Mouse (Mus musculus): ENCODE measurements around the gene Defb35. TPM values are rescaled to one million over a fixed set of nuclear protein-coding genes. Genes with fewer than 3 reads are reported as not detected.
"Not testable (repeated sequence)": the region's sequence is repeated elsewhere in the genome, so short reads cannot be mapped to it uniquely, and the experiment has no call there.

Defb35 gene
- polyA plus RNA-seq (2015; fragmentation: Nextera tagmentation; extraction: Ambion mirVana), result not detected in 2 replicates

DNA sequence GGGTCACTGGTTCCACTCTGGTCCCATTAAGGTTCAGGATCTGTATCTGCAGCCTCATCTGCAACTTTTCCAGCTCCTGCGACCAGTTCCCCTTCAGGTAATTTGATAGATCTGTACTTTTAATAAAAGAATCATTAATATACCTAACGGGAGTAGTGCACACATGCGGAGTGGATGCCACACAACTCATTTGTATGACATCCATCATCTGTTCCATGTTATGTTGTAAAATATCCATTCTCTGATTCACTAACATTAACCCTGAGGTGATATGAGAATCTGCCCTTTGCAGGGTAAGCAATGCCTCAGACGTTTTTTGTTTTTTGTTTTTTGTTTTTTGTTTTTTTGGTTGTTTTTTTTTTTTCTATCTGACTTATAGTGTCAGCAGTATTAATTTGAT, at the start of gene Defb35:
Gene Defb35, plus strand, starts transcription at position 301 of the 400 bp plus-strand sequence.
- H3K9ac ChIP-seq (replicated peaks); H3K4me2 ChIP-seq (replicated peaks); H3K9me3 ChIP-seq; H3K27me3 ChIP-seq; H3K4me1 ChIP-seq; H3K27ac ChIP-seq (replicated peaks); H3K36me3 ChIP-seq; H3K4me3 ChIP-seq; ATAC-seq (replicated peaks): not testable (repeated sequence)
- WGBS, result 86% methylated on average over 4 of the region's 4 CpGs

DNA sequence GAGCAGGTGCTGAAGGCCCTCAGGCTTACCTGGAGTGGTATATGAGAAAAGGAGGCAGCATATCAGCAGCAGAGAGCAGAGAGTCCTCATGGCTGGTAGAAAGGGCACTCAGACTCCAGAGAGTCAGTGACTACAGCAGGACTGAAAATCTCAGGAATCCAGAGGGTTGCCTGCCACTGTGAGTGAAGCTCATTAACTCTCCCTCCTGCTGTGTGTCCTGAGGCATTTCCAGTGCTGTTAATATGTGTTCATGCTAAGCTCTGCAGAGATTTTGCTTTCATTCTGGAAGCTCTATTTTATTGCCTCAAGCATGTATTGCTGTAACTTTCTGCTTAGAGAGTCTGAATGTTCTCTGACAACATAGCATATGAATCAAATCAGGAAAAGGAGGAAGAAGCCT, 31.9 kb upstream of the Defb35 start, which contains the start of gene Defb11:
Gene Defb11, minus strand, starts transcription at position 123 of the 400 bp plus-strand sequence.
- H3K4me1 ChIP-seq; H3K4me2 ChIP-seq (replicated peaks); H3K27ac ChIP-seq (replicated peaks); ATAC-seq (replicated peaks); H3K4me3 ChIP-seq; H3K9me3 ChIP-seq; H3K27me3 ChIP-seq; H3K9ac ChIP-seq (replicated peaks); H3K36me3 ChIP-seq: not testable (repeated sequence)

DNA sequence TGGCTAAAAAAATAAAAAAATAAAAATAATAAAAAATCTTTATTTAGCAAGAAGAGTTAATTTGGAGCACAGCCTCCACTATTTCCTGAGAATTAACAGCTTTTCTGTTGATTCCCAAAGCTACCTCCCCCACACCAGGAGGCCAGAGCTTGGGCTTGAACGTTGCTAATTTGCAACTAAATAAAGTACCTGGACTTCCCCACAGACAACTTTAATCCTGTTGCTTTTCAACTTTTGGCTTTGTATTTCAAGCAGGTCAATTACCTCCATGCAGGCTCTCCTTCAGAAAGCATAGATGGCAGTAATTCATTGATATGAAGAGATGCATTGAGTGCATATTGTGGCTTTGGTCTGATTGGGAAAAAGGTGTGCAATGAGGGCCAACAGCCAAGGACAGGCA, 26.2 kb upstream of the Defb35 start:
- H3K36me3 ChIP-seq, result no peaks in the 10 kb centered on the region
- no peaks in the 10 kb centered on the region for H3K4me1 ChIP-seq
- H3K27me3 ChIP-seq, result no peaks in the 10 kb centered on the region
- no peak overlapping the region for H3K27ac ChIP-seq (replicated peaks)
- no peak overlapping the region for H3K4me2 ChIP-seq (replicated peaks)
- no peak for ATAC-seq (replicated peaks)
- H3K9me3 ChIP-seq, result no peaks in the 10 kb centered on the region
- no peak overlapping the region for H3K9ac ChIP-seq (replicated peaks)
- H3K4me3 ChIP-seq, result no peak overlapping the region
- 0% methylated on average over 1 of the region's 1 CpGs for WGBS

DNA sequence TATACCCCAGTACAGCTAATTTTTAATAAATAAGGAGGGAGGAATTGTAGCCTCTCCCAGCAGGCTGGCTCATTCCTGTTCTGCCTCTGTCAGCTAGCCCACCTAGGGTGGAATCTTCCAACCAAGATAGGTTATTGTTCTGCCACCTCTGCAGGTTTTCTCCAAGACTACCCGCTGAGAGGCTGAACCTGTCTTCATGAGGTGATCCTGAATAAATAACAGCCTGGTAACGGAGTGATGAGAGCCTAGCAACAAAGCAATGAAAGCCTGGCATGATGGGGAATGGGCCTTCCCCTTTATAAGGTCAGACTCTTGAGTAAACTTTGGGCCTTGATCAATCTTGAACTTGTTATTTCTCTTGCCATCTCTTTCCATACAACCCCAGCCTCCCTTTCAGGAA, 25.6 kb upstream of the Defb35 start:
- Histone ChIP-seq H3K9me3 (no peaks in the 10 kb centered on the region), H3K9ac (replicated peaks) (no peak overlapping the region), H3K4me3 (no peak overlapping the region), H3K27ac (replicated peaks) (no peak overlapping the region), H3K27me3 (no peaks in the 10 kb centered on the region), H3K4me2 (replicated peaks) (no peak overlapping the region), H3K36me3 (no peaks in the 10 kb centered on the region), H3K4me1 (no peaks in the 10 kb centered on the region)
- ATAC-seq (replicated peaks), result no peak
- WGBS, result 23% methylated on average over 2 of the region's 2 CpGs

DNA sequence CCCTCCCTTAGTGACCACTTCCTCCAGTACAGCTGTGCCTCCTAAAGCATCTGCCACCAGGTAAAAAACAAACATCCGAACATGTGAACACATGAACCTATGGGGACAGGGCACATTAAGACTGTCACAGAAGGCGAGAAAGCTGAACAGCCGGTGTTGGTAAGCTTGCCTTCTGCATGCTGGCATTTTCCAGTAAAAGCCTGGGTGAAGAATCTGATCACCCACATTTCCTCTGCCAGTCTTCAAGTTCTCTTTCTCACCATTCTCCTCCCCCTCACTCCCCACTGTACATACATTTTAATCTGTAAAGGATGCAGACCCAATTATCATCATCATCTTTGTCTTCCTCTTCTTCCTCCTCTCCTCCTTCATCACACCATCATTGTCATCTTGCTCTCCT, 22.5 kb upstream of the Defb35 start:
- H3K4me2 ChIP-seq (replicated peaks), result no peak overlapping the region
- H3K4me3 ChIP-seq, result no peak overlapping the region
- no peaks in the 10 kb centered on the region for H3K36me3 ChIP-seq
- H3K9ac ChIP-seq (replicated peaks), result no peak overlapping the region
- H3K4me1 ChIP-seq, result no peaks in the 10 kb centered on the region
- no peak overlapping the region for H3K27ac ChIP-seq (replicated peaks)
- H3K27me3 ChIP-seq, result no peaks in the 10 kb centered on the region
- no peak for ATAC-seq (replicated peaks)
- WGBS, result 92% methylated on average over 3 of the region's 3 CpGs
- H3K9me3 ChIP-seq, result no peaks in the 10 kb centered on the region

DNA sequence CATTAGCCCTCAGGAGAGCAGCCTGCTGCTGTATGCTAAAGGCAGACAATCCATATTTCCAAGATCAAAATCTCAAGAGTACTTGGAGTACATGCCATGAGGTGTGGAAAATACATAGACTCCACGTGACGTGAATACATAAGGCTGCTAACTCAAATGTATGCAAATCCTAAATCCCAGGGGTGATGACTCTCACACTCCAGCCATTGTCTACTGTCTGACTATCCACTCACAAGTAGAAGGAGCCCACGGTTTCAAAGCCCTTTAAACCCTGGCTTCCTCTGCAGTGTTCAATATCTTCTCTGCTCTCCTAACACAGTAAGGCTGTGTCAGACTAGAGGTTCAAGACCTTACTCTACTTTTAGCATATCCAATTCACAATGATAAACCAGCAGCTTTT, 7.4 kb upstream of the Defb35 start:
- H3K36me3 ChIP-seq; H3K9me3 ChIP-seq; H3K4me2 ChIP-seq (replicated peaks); H3K27ac ChIP-seq (replicated peaks); H3K9ac ChIP-seq (replicated peaks); H3K4me3 ChIP-seq; ATAC-seq (replicated peaks); H3K27me3 ChIP-seq; H3K4me1 ChIP-seq: not testable (repeated sequence)
- 74% methylated on average over 3 of the region's 3 CpGs for WGBS

DNA sequence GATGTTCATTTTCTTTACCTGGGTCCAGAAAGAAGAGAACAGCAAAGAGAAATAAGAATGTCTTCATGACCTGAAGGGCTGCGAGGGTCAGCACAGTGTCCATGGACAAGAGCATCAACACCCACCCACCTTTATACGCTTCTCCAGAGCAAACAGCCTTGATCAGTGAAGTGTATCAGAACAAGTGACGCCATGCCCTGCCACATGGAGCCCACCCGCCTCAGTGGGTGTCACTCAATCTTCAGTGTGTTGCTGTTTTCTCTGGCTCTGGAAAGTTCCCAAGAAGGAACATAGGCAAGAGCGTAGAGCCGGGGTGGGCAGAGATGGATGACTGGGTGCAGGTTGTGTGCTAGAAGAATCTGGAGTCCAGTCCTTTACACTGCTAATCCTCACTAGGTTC, 5.5 kb upstream of the Defb35 start, which contains the start of gene Defb15:
Gene Defb15, minus strand, starts transcription at position 101 of the 400 bp plus-strand sequence.
- no peaks in the 10 kb centered on the region for H3K4me1 ChIP-seq
- no peak for ATAC-seq (replicated peaks)
- H3K9ac ChIP-seq (replicated peaks), result no peak within 1 kb of the TSS
- no peaks in the 10 kb centered on the region for H3K36me3 ChIP-seq
- no peak within 1 kb of the TSS for H3K4me3 ChIP-seq
- WGBS, result 87% methylated on average over 6 of the region's 6 CpGs
- H3K27me3 ChIP-seq, result no peaks in the 10 kb centered on the region
- no peak within 1 kb of the TSS for H3K27ac ChIP-seq (replicated peaks)
- H3K4me2 ChIP-seq (replicated peaks), result no peak within 1 kb of the TSS
- no peaks in the 10 kb centered on the region for H3K9me3 ChIP-seq

DNA sequence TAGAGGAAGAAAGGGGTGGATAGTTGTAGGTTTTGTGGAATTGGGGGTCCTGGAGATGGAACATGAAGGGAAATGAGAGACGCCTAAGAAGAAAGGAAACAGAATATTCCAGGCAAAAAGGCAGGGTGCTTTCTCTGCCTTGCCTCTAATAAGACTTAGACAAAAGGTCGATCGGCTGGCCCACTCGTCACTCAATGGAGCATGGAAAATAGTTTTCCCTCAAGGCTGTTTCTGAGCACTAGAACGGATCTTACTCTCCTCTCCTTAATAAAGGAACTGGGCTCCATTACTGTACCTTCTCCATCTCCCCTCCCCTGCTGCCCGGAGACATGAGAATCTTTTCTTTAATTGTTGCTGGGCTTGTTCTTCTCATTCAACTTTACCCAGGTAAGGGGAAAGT, 8.3 kb downstream of the Defb35 start, which contains the start of gene Defb13:
Gene Defb13, plus strand, starts transcription at position 301 of the 400 bp plus-strand sequence.
- no peak within 1 kb of the TSS for H3K27ac ChIP-seq (replicated peaks)
- H3K9ac ChIP-seq (replicated peaks), result no peak within 1 kb of the TSS
- no peak within 1 kb of the TSS for H3K4me2 ChIP-seq (replicated peaks)
- no peaks in the 10 kb centered on the region for H3K27me3 ChIP-seq
- ATAC-seq (replicated peaks), result no peak
- H3K4me1 ChIP-seq, result no peaks in the 10 kb centered on the region
- no peaks in the 10 kb centered on the region for H3K9me3 ChIP-seq
- 70% methylated on average over 6 of the region's 6 CpGs for WGBS
- H3K4me3 ChIP-seq, result no peak within 1 kb of the TSS
- no peaks in the 10 kb centered on the region for H3K36me3 ChIP-seq

DNA sequence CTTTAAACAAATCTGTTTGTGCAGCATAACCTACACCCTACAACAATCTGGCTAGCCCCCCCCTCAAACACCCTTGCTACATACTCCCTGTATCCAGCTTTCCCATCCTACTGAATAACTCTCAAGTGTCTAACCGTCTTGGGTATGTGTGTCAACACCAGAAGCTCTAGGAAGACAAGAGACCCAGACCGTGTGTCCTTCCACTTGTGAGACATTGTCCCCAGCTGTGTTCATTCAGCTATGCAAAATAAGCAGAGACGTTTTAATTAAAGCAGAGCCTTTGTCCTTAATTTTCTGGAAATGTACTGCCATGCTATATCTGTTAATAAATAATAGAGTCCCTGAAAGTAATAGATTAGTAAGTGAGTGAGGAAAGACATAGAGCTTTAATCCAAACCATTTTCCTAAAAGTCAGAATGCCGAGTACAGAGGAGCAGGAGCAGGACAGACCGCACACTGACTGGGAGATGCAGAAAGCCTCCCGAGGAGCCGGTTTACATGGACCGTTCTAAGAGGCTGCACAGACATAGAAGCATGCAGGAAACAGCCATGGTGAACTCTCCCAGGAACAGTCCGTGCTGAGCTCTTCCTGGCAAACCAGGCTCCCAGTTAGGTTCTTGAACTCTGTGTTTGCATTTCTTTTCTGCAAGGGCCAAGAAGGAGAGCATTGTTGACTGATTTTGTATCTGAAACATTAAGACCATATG, 9.3 kb downstream of the Defb35 start:
- H3K4me2 ChIP-seq (replicated peaks), result no peak overlapping the region
- 62% methylated on average over 9 of the region's 9 CpGs for WGBS

DNA sequence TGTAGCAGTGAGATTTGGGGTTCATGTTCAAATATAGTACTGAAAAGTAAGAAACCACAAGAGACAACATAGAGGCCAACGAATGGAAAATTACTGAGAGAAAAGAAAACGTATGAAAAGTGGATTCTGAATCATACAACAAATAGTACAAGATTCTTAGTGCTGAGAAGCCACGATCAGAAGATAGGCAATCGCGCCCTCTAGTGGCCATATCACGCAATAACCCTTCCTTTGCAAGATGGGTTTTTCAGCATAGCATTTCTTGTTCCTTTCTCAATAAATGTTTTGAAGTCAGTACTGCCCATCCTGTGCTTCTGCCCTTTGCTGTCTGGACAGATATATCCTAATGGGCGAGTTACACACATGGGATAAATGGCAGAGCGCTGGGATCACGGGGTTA, 17.2 kb downstream of the Defb35 start:
- ATAC-seq (replicated peaks), result 0 out of 2 replicates have a peak, but pooled peaks have one; percentile 38
- WGBS, result 5% methylated on average over 9 of the region's 9 CpGs
- Histone ChIP-seq H3K4me1 (no peaks in the 10 kb centered on the region), H3K36me3 (no peaks in the 10 kb centered on the region), H3K4me2 (replicated peaks) (no peak overlapping the region), H3K27me3 (no peaks in the 10 kb centered on the region), H3K9ac (replicated peaks) (no peak overlapping the region), H3K27ac (replicated peaks) (no peak overlapping the region), H3K9me3 (no peaks in the 10 kb centered on the region), H3K4me3 (no peak overlapping the region)

More for the DNA sequence above, 9.3 kb downstream of the Defb35 start:
- H3K36me3 ChIP-seq, result no peaks in the 10 kb centered on the region
- H3K4me1 ChIP-seq, result no peaks in the 10 kb centered on the region
- no peak overlapping the region for H3K27ac ChIP-seq (replicated peaks)
- ATAC-seq (replicated peaks), result no peak
- no peak overlapping the region for H3K9ac ChIP-seq (replicated peaks)
- no peaks in the 10 kb centered on the region for H3K9me3 ChIP-seq
- no peak overlapping the region for H3K4me3 ChIP-seq
- H3K27me3 ChIP-seq, result no peaks in the 10 kb centered on the region

DNA sequence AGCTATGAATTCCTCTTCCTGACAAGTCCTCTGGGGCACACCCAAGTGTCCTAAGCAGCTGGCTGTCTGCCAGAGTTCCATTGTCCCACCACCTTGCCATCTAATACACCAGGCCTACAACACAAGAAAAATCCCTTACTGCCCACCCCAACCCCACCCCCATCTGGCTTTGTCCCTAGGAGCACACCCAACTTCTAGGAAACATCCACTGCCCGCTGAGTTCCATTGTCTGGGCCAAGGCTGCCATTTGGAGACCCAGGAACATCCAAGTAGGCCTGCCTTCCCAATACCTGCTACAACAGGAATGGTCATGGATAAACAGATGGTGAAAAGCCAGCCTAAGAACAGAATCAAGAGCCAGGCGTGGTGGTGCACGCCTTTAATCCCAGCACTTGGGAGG, 18.2 kb downstream of the Defb35 start:
- no peak for ATAC-seq (replicated peaks)
- 83% methylated on average over 3 of the region's 3 CpGs for WGBS
- H3K4me1 ChIP-seq, result no peaks in the 10 kb centered on the region
- H3K9me3 ChIP-seq, result no peaks in the 10 kb centered on the region
- no peak overlapping the region for H3K9ac ChIP-seq (replicated peaks)
- no peak overlapping the region for H3K4me2 ChIP-seq (replicated peaks)
- no peaks in the 10 kb centered on the region for H3K27me3 ChIP-seq
- no peak overlapping the region for H3K4me3 ChIP-seq
- H3K36me3 ChIP-seq, result no peaks in the 10 kb centered on the region
- H3K27ac ChIP-seq (replicated peaks), result no peak overlapping the region

DNA sequence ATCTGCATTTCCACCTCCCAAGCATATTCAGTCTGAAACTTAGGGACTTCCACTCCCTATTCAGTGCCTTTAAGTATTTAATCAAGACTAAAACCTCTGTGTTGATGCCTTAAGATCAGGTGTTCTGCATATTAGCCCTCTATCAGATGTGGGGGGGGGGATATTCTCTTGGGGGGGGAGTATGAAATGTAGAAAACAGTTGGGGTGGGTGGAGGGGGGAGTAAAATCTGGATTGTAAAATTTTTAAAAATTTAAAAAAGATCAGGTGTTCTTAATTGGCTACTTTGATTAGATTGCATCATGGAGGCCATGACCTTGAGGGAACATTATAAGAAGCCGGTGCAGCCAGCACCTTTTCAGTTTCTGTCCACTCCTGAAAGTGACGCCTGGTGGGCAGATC, 20.3 kb downstream of the Defb35 start, which contains the start of gene Fam90a1a:
Gene Fam90a1a, plus strand, starts transcription at position 301 of the 400 bp plus-strand sequence.
- Histone ChIP-seq H3K4me2 (replicated peaks) (no peak within 1 kb of the TSS), H3K27ac (replicated peaks) (no peak within 1 kb of the TSS), H3K4me1 (no peaks in the 10 kb centered on the region), H3K9me3 (no peaks in the 10 kb centered on the region), H3K27me3 (no peaks in the 10 kb centered on the region), H3K9ac (replicated peaks) (no peak within 1 kb of the TSS), H3K36me3 (no peaks in the 10 kb centered on the region), H3K4me3 (no peak within 1 kb of the TSS)
- no peak for ATAC-seq (replicated peaks)
- 84% methylated on average over 2 of the region's 2 CpGs for WGBS

DNA sequence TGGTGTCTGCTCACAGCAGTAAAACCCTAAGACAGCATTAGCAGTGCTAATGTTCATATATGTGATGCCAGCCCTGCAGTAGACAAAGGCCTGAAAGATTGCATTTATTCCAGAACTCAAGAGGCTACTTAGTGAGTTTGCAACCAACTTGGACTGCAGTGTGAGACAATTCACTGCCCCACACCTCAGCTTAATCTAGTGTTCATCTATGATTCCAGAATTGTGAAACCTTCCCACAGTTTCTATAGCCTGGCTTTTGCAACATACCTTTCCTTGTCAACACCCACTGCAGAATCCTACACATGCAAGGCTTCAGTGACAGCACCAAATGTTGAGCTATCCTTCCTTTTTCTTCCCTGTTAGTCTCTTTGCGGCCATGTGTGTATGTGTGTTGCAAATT, 28.5 kb downstream of the Defb35 start:
- no peak overlapping the region for H3K27ac ChIP-seq (replicated peaks)
- H3K36me3 ChIP-seq, result no peaks in the 10 kb centered on the region
- WGBS, result 68% methylated on average over 1 of the region's 1 CpGs
- no peak overlapping the region for H3K4me3 ChIP-seq
- no peaks in the 10 kb centered on the region for H3K4me1 ChIP-seq
- no peak overlapping the region for H3K4me2 ChIP-seq (replicated peaks)
- no peak for ATAC-seq (replicated peaks)
- H3K9ac ChIP-seq (replicated peaks), result no peak overlapping the region
- no peaks in the 10 kb centered on the region for H3K27me3 ChIP-seq
- no peaks in the 10 kb centered on the region for H3K9me3 ChIP-seq

Data from forebrain, embryonic 15.5 days (tissue).